Mouse (Mus musculus) forebrain, postnatal 0 days (tissue): ENCODE measurements around the gene Mgmt. TPM values are rescaled to one million over a fixed set of nuclear protein-coding genes. Genes with fewer than 3 reads are reported as not detected.

ENCODE experiments used
- ATAC-seq: fragments of 200-750 bp; cut with Nextera tagmentation; 2 replicates; pipeline ENCODE4 v1.8.0; 2017; ENCODE audit warnings: mild to moderate bottlenecking, moderate library complexity
- DNase-seq: peaks from one replicate; pipeline ENCODE4 v3.0.0-alpha.2; 2015
- H3K27ac ChIP-seq: fragments of 300-500 bp; sonication (generic); 2 replicates; pipeline ENCODE4 v1.5.1; 2014; ENCODE audit warnings: low read depth, mild to moderate bottlenecking, antibody characterized with exemption, low read length, moderate library complexity, mixed read lengths
- H3K27me3 ChIP-seq: fragments of 300-500 bp; sonication (generic); 2 replicates; pipeline ENCODE4 v1.6.1; 2014; ENCODE audit warnings: mild to moderate bottlenecking, low read length, mixed read lengths; ENCODE audit not compliant: insufficient read depth
- H3K36me3 ChIP-seq: fragments of 300-500 bp; sonication (generic); 2 replicates; pipeline ENCODE4 v1.6.1; 2014; ENCODE audit warnings: mild to moderate bottlenecking, moderate library complexity; ENCODE audit not compliant: insufficient read depth
- H3K4me1 ChIP-seq: fragments of 300-500 bp; sonication (generic); 2 replicates; pipeline ENCODE4 v1.6.1; 2014; ENCODE audit warnings: antibody characterized with exemption; ENCODE audit not compliant: insufficient read depth
- H3K4me2 ChIP-seq: fragments of 300-500 bp; sonication (generic); 2 replicates; pipeline ENCODE4 v1.6.1; 2014; ENCODE audit warnings: low read depth, mild to moderate bottlenecking, moderate library complexity
- H3K4me3 ChIP-seq: fragments of 300-500 bp; sonication (generic); 2 replicates; pipeline ENCODE4 v1.5.1; 2014; ENCODE audit warnings: low read depth, low read length, mixed read lengths
- H3K9ac ChIP-seq: fragments of 300-500 bp; sonication (generic); 2 replicates; pipeline ENCODE4 v1.6.1; 2014; ENCODE audit warnings: mild to moderate bottlenecking
- H3K9me3 ChIP-seq: fragments of 300-500 bp; sonication (generic); 2 replicates; pipeline ENCODE4 v1.6.1; 2016; ENCODE audit warnings: low read length
- CTCF ChIP-seq: sonication (generic); IDR thresholded peaks from 2 replicates; pipeline ENCODE4 v1.5.1; 2016; ENCODE audit warnings: antibody characterized with exemption, control low read depth, low read depth
- WGBS: fragments of 180-500 bp; shearing (Covaris S2); extraction: QIAGEN DNeasy Blood & Tissue Kit; methylation state at CpG from one replicate; pipeline ENCODE4 v1.1.7; 2014; 5-methylcytosine and 5-hydroxymethylcytosine counted together
- polyA plus RNA-seq: library from polyadenylated mRNA; unstranded; fragments of >200 nt; fragmentation: Nextera tagmentation; extraction: Ambion mirVana; gene quantifications from 2 replicates; pipeline ENCODE4 v1.2.1, GENCODE M21; 2015
- total RNA-seq: library from RNA; depleted of rRNA; stranded (reverse); fragments of >200 nt; gene quantifications from 2 replicates; pipeline ENCODE4 v1.2.3, GENCODE M21; 2014

Gene Mgmt
- total and polyA plus RNA-seq, 2 experiments from 2014 or later = 0.29 to 1.2 TPM

GRCm38 (mm10) chr7:136898005-136898404 is 3.6 kb downstream of the Mgmt start:
- no peaks in the 10 kb centered on the region for H3K36me3 ChIP-seq
- ATAC-seq (no peak), DNase-seq (no peak)
- peaks cover 5% of the 10 kb centered on the region; the same call in 1 of the 2 replicates for H3K9me3 ChIP-seq
- no peak overlapping the region for H3K9ac ChIP-seq
- no peak overlapping the region for H3K4me3 ChIP-seq
- no peak overlapping the region for H3K27ac ChIP-seq
- WGBS = 90% methylated on average over 4 of the region's 4 CpGs
- H3K27me3 ChIP-seq = no peaks in the 10 kb centered on the region
- no peak overlapping the region for H3K4me2 ChIP-seq
- H3K4me1 ChIP-seq = no peaks in the 10 kb centered on the region
- TF ChIP-seq CTCF = no peak

DNA sequence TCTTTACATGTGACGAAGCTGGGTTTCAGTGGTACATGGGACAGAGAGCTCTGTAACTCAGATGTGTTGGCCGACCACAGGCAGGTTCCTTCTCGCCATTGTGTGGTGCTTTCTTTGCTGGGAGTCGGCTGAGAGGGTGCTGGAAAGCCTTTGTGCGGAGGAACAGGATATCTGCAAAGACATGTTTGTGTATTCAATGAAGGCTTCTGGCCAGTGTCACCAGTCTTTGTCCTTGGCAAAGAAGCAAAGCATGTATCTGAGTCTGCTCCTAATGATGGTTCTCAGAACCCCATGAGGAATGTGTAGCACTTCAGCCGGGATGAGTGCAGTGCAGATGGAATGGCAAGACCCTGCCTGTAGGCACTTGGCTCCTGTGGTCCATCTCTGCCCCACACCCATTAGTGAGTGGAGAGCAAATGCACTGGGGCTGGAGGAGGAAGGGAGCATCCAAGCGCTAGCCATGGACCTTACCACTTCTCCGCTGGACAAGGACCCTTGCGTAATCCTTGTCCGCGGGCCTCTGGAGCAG is 14.3 kb downstream of the Mgmt start:
- Histone ChIP-seq H3K4me1 (no peaks in the 10 kb centered on the region), H3K27me3 (no peaks in the 10 kb centered on the region), H3K4me2 (no peak overlapping the region), H3K9me3 (no peaks in the 10 kb centered on the region), H3K9ac (no peak overlapping the region), H3K4me3 (no peak overlapping the region), H3K27ac (no peak overlapping the region), H3K36me3 (no peaks in the 10 kb centered on the region)
- no peak for TF ChIP-seq CTCF
- DNase-seq = no peak
- WGBS = 93% methylated on average over 11 of the region's 11 CpGs
- ATAC-seq = no peak

DNA sequence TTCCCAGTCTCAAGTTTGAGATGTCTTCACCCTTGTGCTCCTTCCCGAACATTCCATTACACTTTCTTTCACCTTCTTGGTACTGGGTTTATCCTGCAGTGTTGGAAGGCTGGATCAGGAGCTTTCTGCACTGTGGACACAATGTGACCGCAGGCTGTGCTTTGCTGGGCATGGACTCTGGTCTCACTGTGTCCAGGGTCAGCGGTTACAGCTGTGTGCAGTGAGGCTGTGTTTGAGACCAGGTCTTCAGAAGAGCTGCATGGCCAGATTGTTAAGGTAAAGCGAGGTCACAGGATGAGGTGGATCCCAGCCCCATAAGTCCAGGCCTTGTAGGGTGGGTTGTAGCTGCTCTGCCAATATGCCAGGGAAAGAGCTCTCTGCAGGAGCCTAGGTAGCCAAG is 18.5 kb downstream of the Mgmt start:
- H3K9ac ChIP-seq = no peak overlapping the region
- H3K36me3 ChIP-seq = no peaks in the 10 kb centered on the region
- H3K27ac ChIP-seq = no peak overlapping the region
- no peak overlapping the region for H3K4me2 ChIP-seq
- no peak for ATAC-seq
- H3K27me3 ChIP-seq = no peaks in the 10 kb centered on the region
- H3K4me1 ChIP-seq = no peaks in the 10 kb centered on the region
- TF ChIP-seq CTCF = no peak
- no peak for DNase-seq
- WGBS = 95% methylated on average over 4 of the region's 4 CpGs
- H3K9me3 ChIP-seq = no peaks in the 10 kb centered on the region
- no peak overlapping the region for H3K4me3 ChIP-seq

DNA sequence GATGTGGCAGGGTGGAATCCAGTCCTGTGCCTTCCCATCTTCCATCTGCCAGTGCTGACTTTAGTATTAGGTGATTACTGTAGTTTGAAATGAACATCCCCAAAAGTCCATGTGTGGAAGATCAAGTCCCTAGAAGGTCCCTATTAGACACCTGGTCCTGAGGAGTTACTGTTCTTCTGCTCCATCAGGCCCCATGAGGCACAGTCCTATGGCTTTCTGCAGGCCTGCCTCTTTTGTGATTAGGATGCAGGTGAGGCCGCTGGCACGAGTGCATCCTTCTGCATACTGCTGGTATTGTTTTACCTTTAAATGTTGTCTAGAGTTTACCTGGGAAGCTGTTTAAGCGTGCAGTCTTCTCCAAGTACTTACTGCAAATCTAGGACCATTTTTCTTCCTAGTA is 21.6 kb downstream of the Mgmt start:
- Histone ChIP-seq H3K9me3 (no peaks in the 10 kb centered on the region), H3K27me3 (no peaks in the 10 kb centered on the region), H3K4me3 (no peak overlapping the region), H3K4me2 (no peak overlapping the region), H3K9ac (no peak overlapping the region), H3K36me3 (no peaks in the 10 kb centered on the region), H3K4me1 (no peaks in the 10 kb centered on the region), H3K27ac (no peak overlapping the region)
- DNase-seq = no peak
- WGBS = 78% methylated on average over 3 of the region's 3 CpGs
- no peak for TF ChIP-seq CTCF
- no peak for ATAC-seq

- no peak for ATAC-seq
- H3K4me2 ChIP-seq = no peak overlapping the region
- no peaks in the 10 kb centered on the region for H3K9me3 ChIP-seq
- no peak overlapping the region for H3K27ac ChIP-seq
- no peak for TF ChIP-seq CTCF
- no peak overlapping the region for H3K9ac ChIP-seq
- no peaks in the 10 kb centered on the region for H3K4me1 ChIP-seq
- WGBS = 84% methylated on average over 12 of the region's 12 CpGs
- H3K36me3 ChIP-seq = no peaks in the 10 kb centered on the region
- DNase-seq = no peak
- no peak overlapping the region for H3K4me3 ChIP-seq
- H3K27me3 ChIP-seq = no peaks in the 10 kb centered on the region
Measured at GRCm38 (mm10) chr7:136920976-136921755, 26.8 kb downstream of the Mgmt start.

DNA sequence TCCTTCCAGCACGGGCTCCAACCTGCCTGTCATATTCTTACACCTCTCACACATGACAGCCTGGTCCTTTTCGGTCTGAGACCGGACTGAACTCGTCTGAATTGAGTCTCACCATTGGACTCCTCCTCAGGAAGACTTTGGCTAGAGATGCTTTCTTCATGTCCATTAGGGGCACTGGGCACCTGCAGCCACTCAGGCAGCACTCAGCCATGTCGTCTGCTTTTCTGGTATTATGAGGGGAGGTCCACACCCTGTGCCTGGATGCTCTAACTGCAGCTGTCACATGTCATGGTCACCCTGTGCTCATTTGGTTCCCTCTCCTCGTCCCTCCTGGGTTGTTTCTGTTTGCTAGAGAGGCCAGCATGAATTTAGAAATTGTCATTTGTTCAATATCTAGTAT is 27.8 kb downstream of the Mgmt start:
- Histone ChIP-seq H3K27me3 (no peaks in the 10 kb centered on the region), H3K4me3 (no peak overlapping the region), H3K36me3 (no peaks in the 10 kb centered on the region), H3K9ac (no peak overlapping the region), H3K4me1 (no peaks in the 10 kb centered on the region), H3K9me3 (no peaks in the 10 kb centered on the region), H3K27ac (no peak overlapping the region), H3K4me2 (no peak overlapping the region)
- no peak for DNase-seq
- TF ChIP-seq CTCF = no peak
- no peak for ATAC-seq
- WGBS = 83% methylated on average over 6 of the region's 6 CpGs

DNA sequence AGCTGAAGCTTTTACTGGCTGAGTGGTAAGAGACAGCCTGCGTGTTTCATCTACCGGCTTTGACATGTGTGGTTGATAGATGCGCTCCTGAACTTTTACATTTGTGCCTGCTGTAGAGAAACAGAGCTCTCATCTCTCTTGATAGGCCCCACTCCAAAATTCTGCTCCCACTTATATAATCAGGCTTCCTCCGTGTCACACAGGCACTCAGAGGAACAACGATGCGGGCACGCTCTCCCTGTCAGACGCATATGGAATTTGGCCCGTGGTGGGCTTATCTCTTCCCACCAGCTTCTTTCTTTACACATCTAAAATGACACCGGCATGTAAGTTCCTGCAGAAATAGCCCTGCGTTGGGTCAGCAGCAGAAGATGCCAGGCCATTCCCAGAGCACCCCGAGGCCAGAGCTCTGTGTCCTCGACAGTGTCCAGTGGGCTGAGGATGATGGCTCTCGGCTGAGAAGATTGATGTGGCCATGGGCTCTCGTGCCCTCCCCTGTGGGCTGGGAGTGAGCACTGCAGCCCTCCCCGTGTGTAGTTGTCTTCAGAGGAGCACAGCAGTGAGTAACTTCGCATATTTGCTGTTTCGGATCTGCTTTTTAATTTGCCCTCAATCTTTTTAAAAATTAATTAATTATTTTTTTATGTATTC is 30.3 kb downstream of the Mgmt start:
- Histone ChIP-seq H3K4me2 (no peak overlapping the region), H3K9ac (no peak overlapping the region), H3K4me1 (no peaks in the 10 kb centered on the region), H3K36me3 (no peaks in the 10 kb centered on the region), H3K9me3 (no peaks in the 10 kb centered on the region), H3K4me3 (no peak overlapping the region), H3K27ac (no peak overlapping the region), H3K27me3 (no peaks in the 10 kb centered on the region)
- TF ChIP-seq CTCF = no peak
- ATAC-seq (no peak), DNase-seq (no peak)
- 77% methylated on average over 18 of the region's 18 CpGs for WGBS
